Mouse (Mus musculus) layer of hippocampus, postnatal 10 days (tissue): ENCODE results near the gene Hsd17b12. TPM values are rescaled to one million over a fixed set of nuclear protein-coding genes. Genes with fewer than 3 reads are reported as not detected.

Experiments used
- DNase-seq, 2 experiments: peaks; one replicate each; pipeline ENCODE4 v3.0.0; 2021; ENCODE audit warnings: low spot score in 2 of 2
- microRNA-seq, 2 experiments: library from miRNA; unstranded; fragments of <30 nt; microRNA quantifications; one replicate each; pipeline ENCODE4 v1.2.0; 2021
- total RNA-seq, 2 experiments: library from RNA; stranded (reverse); gene quantifications; 2 replicates each; pipeline ENCODE4 v1.2.3; 2021

Gene Hsd17b12
- total RNA-seq, 2 experiments from 2014 or later, result 82.7 to 87.5 TPM

DNA sequence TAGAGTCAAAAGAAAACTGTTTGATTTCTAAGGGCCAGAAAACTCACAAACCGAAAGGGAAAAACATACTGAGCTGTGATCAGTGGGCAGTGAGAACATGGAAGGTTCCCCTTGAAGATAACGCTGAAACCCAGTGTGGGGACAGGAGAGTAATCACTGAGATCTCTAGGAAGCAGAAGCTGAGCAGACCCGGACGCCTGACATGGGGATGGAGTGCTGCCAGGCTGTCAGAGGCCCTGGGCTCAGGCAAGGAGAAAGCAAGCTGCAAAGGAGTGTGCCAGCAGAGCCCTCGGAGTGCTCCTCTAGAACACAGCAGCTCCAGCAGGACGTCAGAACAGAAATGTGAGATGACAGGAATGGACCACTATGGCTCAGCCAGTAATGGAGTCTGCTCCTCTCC lies 133.1 kb downstream of the Hsd17b12 start:
- DNase-seq, result no peak

DNA sequence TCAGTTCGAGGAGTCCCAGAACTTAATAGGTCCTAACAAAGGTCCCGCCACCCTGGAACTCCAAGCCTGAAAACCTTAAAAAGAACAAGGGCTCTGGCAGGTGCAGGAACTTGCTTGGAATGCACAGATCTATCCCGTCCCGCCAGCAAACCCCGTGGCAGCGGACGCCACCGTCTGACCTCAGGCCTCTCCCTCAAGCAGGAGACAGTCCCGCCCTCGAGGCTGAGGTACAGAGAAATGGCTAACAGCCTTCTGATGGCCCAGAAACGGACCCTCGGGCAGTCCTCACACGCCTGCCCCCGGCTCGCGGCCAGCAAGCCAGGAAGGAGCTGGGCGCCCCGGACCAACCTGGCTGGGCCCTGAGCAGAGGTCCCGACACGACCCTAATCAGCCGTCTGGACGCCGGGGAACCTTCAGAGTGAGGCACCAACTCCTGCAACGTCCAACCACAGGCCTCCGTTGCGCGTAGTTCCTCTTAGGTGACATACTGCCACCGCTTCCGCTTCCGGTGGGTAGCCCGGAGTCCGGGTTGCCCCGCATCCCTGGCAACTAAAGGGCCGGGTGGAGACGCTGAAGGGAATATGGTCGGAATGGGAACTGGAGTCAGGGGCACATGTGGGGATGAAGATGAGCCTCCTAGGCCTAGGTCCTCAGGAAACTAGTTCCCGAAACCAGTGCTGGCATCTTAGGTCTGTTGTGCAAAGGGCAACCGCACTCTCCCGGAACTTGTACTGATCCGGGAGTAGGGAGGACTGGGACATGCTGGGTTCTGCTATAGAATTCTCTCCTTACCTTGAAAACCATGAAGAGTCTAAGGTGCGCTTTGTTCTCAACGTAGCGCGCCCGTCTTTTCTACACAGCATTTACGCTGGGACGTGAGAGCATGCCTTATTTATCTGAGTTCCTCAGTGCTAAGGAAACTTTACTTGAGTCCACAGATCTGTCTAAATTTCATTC lies 147.2 kb downstream of the Hsd17b12 start, which contains the start of gene Alkbh3:
Gene Alkbh3 (minus strand): TSS at position 473 of the 957 bp plus-strand sequence.
- peak; percentile 97 for DNase-seq

DNA sequence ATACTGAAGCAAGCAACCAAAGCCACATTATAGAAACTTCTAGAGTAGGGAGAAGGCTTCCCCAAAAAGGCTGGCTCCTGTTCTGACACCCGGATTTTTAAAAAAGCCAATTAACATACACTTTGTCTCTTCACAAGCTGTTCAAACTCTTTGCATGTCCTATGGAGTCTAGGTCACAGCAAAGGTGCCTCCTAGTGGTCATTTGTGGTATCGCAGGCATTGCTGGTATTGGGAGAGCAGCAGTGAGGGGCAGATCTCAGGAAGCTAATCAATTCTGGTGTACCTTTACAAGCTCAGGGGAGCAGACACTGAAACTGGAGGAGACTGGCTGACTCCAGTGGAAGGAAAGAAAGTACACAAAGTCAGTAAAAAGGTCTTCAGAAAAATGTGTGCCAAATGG lies 155.4 kb downstream of the Hsd17b12 start:
- DNase-seq, result peak; percentile 95 to 98

DNA sequence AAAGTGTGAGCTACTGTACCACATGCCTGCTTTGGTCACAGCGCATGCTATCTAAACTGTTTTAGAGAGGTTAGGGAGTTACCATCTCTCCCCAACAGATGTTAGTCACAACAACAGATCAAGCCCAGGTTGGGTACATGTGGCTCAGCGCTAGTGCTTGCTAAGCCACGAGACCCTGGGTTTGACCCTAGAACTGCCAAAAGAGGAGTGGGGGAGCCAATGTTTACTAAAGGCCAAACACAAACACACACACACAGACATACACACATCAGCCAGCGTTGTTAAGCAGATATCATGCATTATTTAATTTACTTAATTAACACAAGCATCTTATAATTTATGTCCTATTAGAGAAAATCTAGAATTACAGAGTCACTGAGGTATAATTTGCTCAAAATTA lies 155.8 kb downstream of the Hsd17b12 start:
- no peak for DNase-seq

DNA sequence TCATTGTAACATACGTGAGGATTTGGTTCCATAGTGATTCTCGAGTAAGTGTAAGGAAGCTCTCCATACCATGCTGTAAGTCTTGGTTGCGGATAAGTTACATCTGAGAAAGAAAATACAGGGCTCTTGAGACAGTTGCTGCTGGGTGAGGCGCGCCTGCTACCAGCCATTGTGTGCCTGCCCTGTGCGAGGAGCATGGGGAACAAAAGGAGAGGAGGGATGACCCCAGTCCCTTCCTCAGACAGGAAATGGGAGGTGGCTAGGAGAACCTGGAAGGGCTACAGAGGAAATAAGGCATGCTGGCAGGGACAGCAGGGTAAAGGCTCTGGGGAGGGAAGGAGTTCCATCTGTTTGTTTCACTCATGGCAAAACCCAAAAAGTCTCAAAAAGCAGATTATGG lies 156.4 kb downstream of the Hsd17b12 start:
- DNase-seq, result no peak

DNA sequence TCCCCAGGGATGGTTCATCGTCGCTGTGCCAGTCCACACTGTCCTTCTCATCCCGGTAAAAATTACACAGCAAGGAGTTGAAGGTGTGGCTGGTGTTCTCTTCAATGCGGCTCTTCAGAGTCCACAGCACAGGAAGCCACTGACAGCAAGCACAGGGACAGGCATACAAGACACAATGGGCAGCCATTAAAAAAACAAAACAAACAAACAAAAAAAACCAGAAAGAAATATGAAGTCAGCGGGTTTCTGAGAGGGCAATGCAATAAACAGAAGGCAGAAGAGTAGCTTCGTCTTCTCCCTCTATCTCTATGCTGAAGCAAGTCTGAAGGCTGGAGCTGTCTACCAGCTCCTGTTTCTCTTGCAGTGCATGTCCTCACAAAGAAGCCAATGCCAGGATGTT lies 161.5 kb downstream of the Hsd17b12 start, which contains the start of gene Gm27027:
Gene Gm27027 (minus strand): TSS at position 101 of the 400 bp plus-strand sequence.
- DNase-seq, result no peak

DNA sequence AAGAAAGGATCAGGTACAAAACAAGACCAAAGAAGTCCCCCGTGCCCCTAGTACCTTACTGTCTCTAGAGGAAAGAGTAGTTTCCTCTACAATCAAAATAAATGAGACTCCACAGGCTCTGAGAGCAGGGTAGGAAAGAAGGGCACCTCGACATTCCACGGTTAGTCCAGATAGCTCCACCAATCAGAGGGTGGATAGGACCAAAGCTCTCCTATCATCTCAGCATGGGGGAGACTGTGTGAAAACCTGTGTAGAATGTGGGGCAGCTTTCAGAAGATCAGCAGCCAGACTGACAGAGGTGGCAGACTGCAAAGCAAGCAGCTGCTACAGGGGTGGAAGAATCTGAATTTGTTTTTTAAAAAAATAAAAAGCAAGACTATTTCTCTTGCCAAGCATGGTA lies 165.0 kb downstream of the Hsd17b12 start:
- DNase-seq, result no peak

DNA sequence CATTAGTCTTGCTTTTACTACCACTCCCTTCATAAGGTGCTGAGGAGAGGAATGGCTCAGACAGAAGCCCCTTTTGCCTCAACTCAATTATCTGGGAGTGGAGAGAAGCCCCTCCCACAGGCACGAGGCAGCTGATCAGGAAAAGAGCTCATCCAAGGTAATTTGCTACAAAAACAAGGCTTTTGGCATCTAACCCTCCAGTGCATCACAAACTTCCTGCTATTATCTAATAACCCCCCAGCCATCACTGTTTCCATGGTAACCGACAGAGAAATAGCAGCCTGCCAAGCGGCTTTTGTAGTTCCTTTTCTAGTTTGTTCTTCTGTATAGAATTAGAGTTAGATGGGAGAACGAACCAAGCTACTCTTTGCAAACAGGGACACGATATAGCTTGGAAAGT lies 165.5 kb downstream of the Hsd17b12 start:
- DNase-seq, result no peak

DNA sequence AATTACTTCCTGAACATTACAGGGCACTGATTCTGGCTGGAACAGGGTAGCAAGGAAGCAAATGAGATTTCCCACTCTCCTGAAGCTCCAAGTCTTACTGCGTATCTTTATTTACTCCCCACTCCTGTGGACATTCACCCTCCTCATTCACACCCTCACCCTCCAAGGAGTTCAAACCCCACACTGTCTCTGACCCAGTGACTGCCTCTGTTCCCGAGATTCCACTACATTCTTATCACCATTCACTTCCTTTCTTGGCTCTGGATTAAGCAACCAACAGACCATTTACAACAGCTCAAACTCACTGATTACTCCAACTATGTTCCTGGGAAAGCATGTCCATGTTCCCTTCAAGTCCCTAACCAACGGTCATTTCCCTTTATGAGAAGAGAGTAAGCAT lies 166.4 kb downstream of the Hsd17b12 start:
- DNase-seq, result no peak

DNA sequence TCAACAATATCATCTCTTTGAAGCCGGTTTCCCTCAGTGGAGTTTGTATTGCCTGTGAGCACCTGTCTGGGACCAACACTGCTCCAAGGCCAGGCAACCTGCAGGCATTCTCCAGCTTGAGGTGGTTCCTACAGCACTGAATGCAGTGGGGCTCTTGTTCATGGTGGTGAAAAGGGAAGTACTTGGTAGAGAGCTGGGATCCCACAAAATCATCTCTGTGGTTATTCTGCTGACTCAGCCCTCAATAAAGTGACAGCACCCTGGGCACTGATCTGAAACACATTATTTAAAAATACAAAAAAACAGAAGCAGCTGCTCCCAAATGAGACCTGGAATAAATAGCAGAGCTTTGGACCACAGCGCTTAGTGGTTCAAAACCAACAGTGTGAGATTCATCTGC lies 169.3 kb downstream of the Hsd17b12 start:
- DNase-seq, result no peak

Small RNAs within 50 kb of the gene (microRNA-seq; reads per million reads assigned to microRNA genes)
- gene Gm23630, result 0 reads per million in 2 experiments

Other genes with a start within 250 kb of the Hsd17b12 start
- 10 to 100 TPM; 44.4 to 49.5 TPM for gene Gm13889, start 200.8 kb downstream of the Hsd17b12 start, total RNA-seq
- gene Gm27027, start 161.6 kb downstream of the Hsd17b12 start, total RNA-seq, result not detected
- gene Alkbh3, start 147.2 kb downstream of the Hsd17b12 start, total RNA-seq, result 10 to 100 TPM; 22.6 to 26.9 TPM
- 10 to 100 TPM; 32.6 to 32.7 TPM for gene Ttc17, start 248.7 kb upstream of the Hsd17b12 start, total RNA-seq